ENCODE assay signal across 29 mouse cellular contexts in the genomic region with DNA sequence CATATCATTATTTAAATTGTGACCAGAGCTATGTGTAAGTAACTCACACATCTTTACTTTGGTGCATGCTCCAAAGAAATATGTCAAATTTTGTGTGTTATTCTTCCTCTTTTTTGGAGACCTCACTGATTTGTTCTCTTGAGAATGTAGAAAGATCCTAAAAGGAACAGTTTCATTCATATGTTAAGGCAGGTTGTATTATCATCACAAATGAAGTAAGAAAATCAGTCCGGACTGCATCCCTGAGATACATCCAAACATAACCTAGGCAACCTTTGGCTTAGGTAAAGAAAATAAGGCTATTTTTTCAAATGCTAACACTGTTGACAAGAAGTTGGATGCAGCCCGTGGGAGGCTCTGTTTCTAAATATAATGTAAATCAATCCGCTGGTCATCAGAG. TPM values are rescaled to one million over a fixed set of nuclear protein-coding genes. Genes with fewer than 3 reads are reported as not detected.
"Had no signal": no experiment of that assay in that cellular context is flagged by ENCODE, and none has a peak within 500 bp of the region (broad histone marks: within the 10 kb centered on the region; RNA-seq: fewer than 3 reads in every experiment).

No protein-coding gene starts in this region.

- H3K36me3 ChIP-seq: lung, embryonic 15.5 days; midbrain, embryonic 12.5 days; neural tube, embryonic 13.5 days; neural tube, embryonic 15.5 days; stomach, embryonic 15.5 days had no signal

- H3K27ac ChIP-seq: lung, embryonic 15.5 days; macrophage; midbrain, embryonic 12.5 days; neural tube, embryonic 13.5 days; neural tube, embryonic 15.5 days; stomach, embryonic 15.5 days; stomach, postnatal 0 days had no signal

- H3K4me1 ChIP-seq: lung, embryonic 15.5 days; megakaryocyte, embryonic 14.5 days; neural tube, embryonic 15.5 days; stomach, embryonic 15.5 days had no signal

- H3K4me2 ChIP-seq: lung, embryonic 15.5 days; midbrain, embryonic 12.5 days; neural tube, embryonic 13.5 days; neural tube, embryonic 15.5 days; stomach, embryonic 15.5 days had no signal

- H3K27me3 ChIP-seq: lung, embryonic 15.5 days; megakaryocyte, embryonic 14.5 days; midbrain, embryonic 12.5 days; neural tube, embryonic 13.5 days; neural tube, embryonic 15.5 days; stomach, embryonic 15.5 days had no signal

- ATAC-seq: liver, postnatal 0 days; lung, postnatal 0 days had no signal

- H3K9me3 ChIP-seq: lung, embryonic 15.5 days; midbrain, embryonic 12.5 days; neural tube, embryonic 13.5 days; neural tube, embryonic 15.5 days; stomach, embryonic 15.5 days had no signal

- DNase-seq: liver, postnatal 0 days; lung, adult 2 months; lung, postnatal 14 days; lung, postnatal 36 days; midbrain, embryonic 14.5 days; retina, postnatal 1 day; right cerebral cortex, adult 18-20 months; right cerebral cortex, postnatal 25 days; right cerebral cortex, postnatal 4 days; spleen, adult 18-20 months; thymus, adult 2 months; thymus, postnatal 25 days; thymus, postnatal 4 days had no signal

- H3K4me3 ChIP-seq: lung, embryonic 15.5 days; megakaryocyte, embryonic 14.5 days; midbrain, embryonic 12.5 days; myocyte; neural tube, embryonic 13.5 days; neural tube, embryonic 15.5 days; stomach, embryonic 15.5 days had no signal

- H3K9ac ChIP-seq: liver, postnatal 0 days; lung, embryonic 15.5 days; midbrain, embryonic 12.5 days; neural tube, embryonic 13.5 days; neural tube, embryonic 15.5 days; stomach, embryonic 15.5 days had no signal

RNA-seq across cellular contexts. Expression of gene Ddit4l, which starts 21.2 kb away (rescaled TPM):
- total RNA-seq: megakaryocyte progenitor cell, adult 5-6 weeks had no signal
- polyA plus RNA-seq: macrophage had no signal

RNA-seq across cellular contexts. Expression of gene Gm21962, which starts 28.8 kb away (rescaled TPM):
- total RNA-seq: midbrain, postnatal 0 days had no signal
- polyA plus RNA-seq: liver, postnatal 0 days; lung, adult 2 months; lung, embryonic 15.5 days; lung, postnatal 0 days; macrophage; midbrain, embryonic 12.5 days; midbrain, embryonic 14.5 days; midbrain, postnatal 0 days; myocyte; neural tube, embryonic 11.5 days; neural tube, embryonic 13.5 days; neural tube, embryonic 15.5 days; small intestine, adult 2 months; stomach, embryonic 15.5 days; stomach, postnatal 0 days; testis, adult 2 months; thymus, adult 2 months; urinary bladder, adult 2 months had no signal
